Mouse (Mus musculus) megakaryocyte-erythroid progenitor cell, adult 5-6 weeks (primary cell): ENCODE data around the gene Polr3gl. TPM values are rescaled to one million over a fixed set of nuclear protein-coding genes. Genes with fewer than 3 reads are reported as not detected.
"Not testable (repeated sequence)": the region's sequence is repeated elsewhere in the genome, so short reads cannot be mapped to it uniquely, and the experiment has no call there.

Source experiments
- ATAC-seq: replicated peaks from 2 replicates; pipeline ENCODE4 v1.8.0; 2016; ENCODE audit warnings: mild to moderate bottlenecking, inconsistent platforms; ENCODE audit not compliant: severe bottlenecking, poor library complexity, low FRiP score, low TSS enrichment
- total RNA-seq, 2 experiments: library from RNA; stranded (forward) in 1 of 2; stranded (reverse) in 1 of 2; fragments of 200-1000, 215-1000 nt in 1 of 2; fragments of >200 nt in 1 of 2; fragmentation: Nextera tagmentation in 1 of 2; gene quantifications; 2 replicates each; pipeline ENCODE4 v1.2.3; 2014 to 2017

Gene Polr3gl
- total RNA-seq (2014; fragmentation: Nextera tagmentation): 18.4 and 38.1 TPM in 2 replicates
- 56.0 and 72.8 TPM in 2 replicates for total RNA-seq (2017)

- ATAC-seq: peak; percentile 94
Measured at GRCm38 (mm10) chr3:96593790-96594560, at the start of gene Polr3gl. Gene Polr3gl (minus strand): TSS chr3:96594181.

- peak; percentile 64 for ATAC-seq
Measured at GRCm38 (mm10) chr3:96639219-96639618, 45.2 kb upstream of the Polr3gl start.

GRCm38 (mm10) chr3:96636448-96636847 is 42.5 kb upstream of the Polr3gl start:
- no peak for ATAC-seq

GRCm38 (mm10) chr3:96635906-96636305 is 41.9 kb upstream of the Polr3gl start:
- no peak for ATAC-seq

- ATAC-seq: peak; percentile 80
Measured at GRCm38 (mm10) chr3:96634928-96635879, 41.2 kb upstream of the Polr3gl start, which contains the start of the genes Pex11b and Gm42957. Gene Pex11b (plus strand): TSS chr3:96635376. Gene Gm42957 (plus strand): TSS chr3:96635474.

GRCm38 (mm10) chr3:96634015-96634414 is 40.0 kb upstream of the Polr3gl start:
- no peak for ATAC-seq

- no peak for ATAC-seq
Measured at GRCm38 (mm10) chr3:96632058-96632457, 38.1 kb upstream of the Polr3gl start.

GRCm38 (mm10) chr3:96629729-96630600 is 36.0 kb upstream of the Polr3gl start, which contains the start of gene Rbm8a:
Gene Rbm8a (plus strand): TSS chr3:96629933.
- ATAC-seq: peak; percentile 95

GRCm38 (mm10) chr3:96623201-96623600 is 29.2 kb upstream of the Polr3gl start:
- no peak for ATAC-seq

- no peak for ATAC-seq
Measured at GRCm38 (mm10) chr3:96617941-96618340, 24.0 kb upstream of the Polr3gl start.

GRCm38 (mm10) chr3:96606618-96607017 is 12.6 kb upstream of the Polr3gl start:
- no peak for ATAC-seq

- ATAC-seq: not testable (repeated sequence)
Measured at GRCm38 (mm10) chr3:96606007-96606406, 12.0 kb upstream of the Polr3gl start.

- ATAC-seq: no peak
Measured at GRCm38 (mm10) chr3:96603311-96603710, 9.3 kb upstream of the Polr3gl start.

GRCm38 (mm10) chr3:96602704-96603084 is 8.7 kb upstream of the Polr3gl start:
- ATAC-seq: no peak

GRCm38 (mm10) chr3:96601941-96602703 is 8.1 kb upstream of the Polr3gl start:
- ATAC-seq: no peak

- no peak for ATAC-seq
Measured at GRCm38 (mm10) chr3:96601251-96601787, 7.3 kb upstream of the Polr3gl start.

GRCm38 (mm10) chr3:96600639-96601250 is 6.8 kb upstream of the Polr3gl start, which contains the start of gene Lix1l:
Gene Lix1l (plus strand): TSS chr3:96601149.
- peak; percentile 97 for ATAC-seq

- ATAC-seq: no peak
Measured at GRCm38 (mm10) chr3:96599411-96599810, 5.4 kb upstream of the Polr3gl start.
